Mouse (Mus musculus) MEL (cell line): ENCODE measurements around the gene Otogl. TPM values are rescaled to one million over a fixed set of nuclear protein-coding genes. Genes with fewer than 3 reads are reported as not detected.

Experiments used
- DNase-seq: peaks from one replicate; pipeline ENCODE4 v3.0.0; 2011; ENCODE audit warnings: low read depth, low spot score
- H3K27ac ChIP-seq: 2 replicates; pipeline ENCODE4 v1.5.1; 2012; ENCODE audit warnings: low read depth, mild to moderate bottlenecking, control low read depth, low read length, moderate library complexity; ENCODE audit not compliant: control insufficient read depth
- H3K27me3 ChIP-seq, 2 experiments: fragments of 150-350 bp in 1 of 2; sonication (generic) in 1 of 2; 2 replicates each; pipeline ENCODE4 v1.6.1; 2012; ENCODE audit warnings: low read length in 2 of 2, mild to moderate bottlenecking in 2 of 2, improper control_type of control experiment in 1 of 2, moderate library complexity in 1 of 2; ENCODE audit not compliant: insufficient read depth in 2 of 2, control insufficient read depth in 1 of 2
- H3K36me3 ChIP-seq, 2 experiments: 2 replicates each; pipeline ENCODE4 v1.6.1; 2012 to 2014; ENCODE audit warnings: low read length in 2 of 2, improper control_type of control experiment in 1 of 2, inconsistent platforms in 1 of 2, mild to moderate bottlenecking in 1 of 2; ENCODE audit not compliant: insufficient read depth in 2 of 2, control insufficient read depth in 1 of 2
- H3K4me1 ChIP-seq, 2 experiments: fragments of 150-350 bp in 1 of 2; sonication (generic) in 1 of 2; 2 replicates each; pipeline ENCODE4 v1.6.1; 2012; ENCODE audit warnings: low read length in 2 of 2, improper control_type of control experiment in 1 of 2, mild to moderate bottlenecking in 1 of 2; ENCODE audit not compliant: insufficient read depth in 2 of 2, control insufficient read depth in 1 of 2
- H3K4me3 ChIP-seq, 2 experiments: fragments of 150-350 bp in 1 of 2; sonication (generic) in 1 of 2; 2 replicates each; pipeline ENCODE4 v1.5.1; 2012; ENCODE audit warnings: low read depth in 2 of 2, low read length in 2 of 2, mild to moderate bottlenecking in 2 of 2, moderate library complexity in 2 of 2, control low read depth in 1 of 2, improper control_type of control experiment in 1 of 2; ENCODE audit not compliant: control insufficient read depth in 1 of 2, insufficient read depth in 1 of 2
- H3K79me2 ChIP-seq: 2 replicates; pipeline ENCODE4 v1.6.1; 2012; ENCODE audit warnings: mild to moderate bottlenecking, low read length, moderate library complexity; ENCODE audit not compliant: control insufficient read depth, poor library complexity, insufficient read depth
- H3K9ac ChIP-seq: 2 replicates; pipeline ENCODE4 v1.6.1; 2012; ENCODE audit warnings: low read depth, mild to moderate bottlenecking, control low read depth, low read length, moderate library complexity; ENCODE audit not compliant: control insufficient read depth, poor library complexity, severe bottlenecking
- H3K9me3 ChIP-seq: fragments of 150-350 bp; sonication (generic); replicated peaks from 2 replicates; pipeline ENCODE4 v1.6.1; 2012; ENCODE audit warnings: mild to moderate bottlenecking, low read length, improper control_type of control experiment, moderate library complexity; ENCODE audit not compliant: insufficient read depth
- CHD1 ChIP-seq: IDR thresholded peaks from 2 replicates; pipeline ENCODE4 v1.6.1; 2012; ENCODE audit warnings: low read depth, mild to moderate bottlenecking, inconsistent platforms, low read length, improper control_type of control experiment
- CTCF ChIP-seq, 3 experiments: IDR thresholded peaks in 2 of 3; conservative IDR thresholded peaks in 1 of 3; 2 replicates each; pipeline ENCODE4 v1.5.1; 2011 to 2012; ENCODE audit warnings: low read length in 3 of 3, low read depth in 2 of 3, mild to moderate bottlenecking in 2 of 3, improper control_type of control experiment in 1 of 3, inconsistent platforms in 1 of 3, mixed read lengths in 1 of 3, moderate library complexity in 1 of 3; ENCODE audit not compliant: control insufficient read depth in 1 of 3, insufficient read depth in 1 of 3, poor library complexity in 1 of 3, severe bottlenecking in 1 of 3
- E2F4 ChIP-seq: IDR thresholded peaks from 2 replicates; pipeline ENCODE4 v1.6.1; 2011; ENCODE audit warnings: low read depth, low read length, improper control_type of control experiment, borderline replicate concordance
- ETS1 ChIP-seq: IDR thresholded peaks from 2 replicates; pipeline ENCODE4 v1.6.1; 2012; ENCODE audit warnings: low read depth, mild to moderate bottlenecking, inconsistent platforms, low read length, improper control_type of control experiment, moderate library complexity
- GABPA ChIP-seq: IDR thresholded peaks from 2 replicates; pipeline ENCODE4 v1.6.1; 2012; ENCODE audit warnings: low read depth, mild to moderate bottlenecking, inconsistent platforms, low read length, improper control_type of control experiment, moderate library complexity
- HCFC1 ChIP-seq: IDR thresholded peaks from 2 replicates; pipeline ENCODE4 v1.6.1; 2012; ENCODE audit warnings: low read depth, mild to moderate bottlenecking, inconsistent platforms, low read length, improper control_type of control experiment, moderate library complexity
- MYC ChIP-seq: IDR thresholded peaks from 2 replicates; pipeline ENCODE4 v1.6.1; 2011; ENCODE audit warnings: low read depth, mild to moderate bottlenecking, low read length, improper control_type of control experiment, moderate library complexity
- NELFE ChIP-seq: IDR thresholded peaks from 2 replicates; pipeline ENCODE4 v1.6.1; 2011; ENCODE audit warnings: low read depth, low read length, improper control_type of control experiment
- SMC3 ChIP-seq: IDR thresholded peaks from 2 replicates; pipeline ENCODE4 v1.6.1; 2011; ENCODE audit warnings: low read depth, low read length, improper control_type of control experiment
- TBP ChIP-seq: IDR thresholded peaks from 2 replicates; pipeline ENCODE4 v1.8.0; 2011; ENCODE audit warnings: low read depth, low read length, improper control_type of control experiment
- USF2 ChIP-seq, 2 experiments: IDR thresholded peaks; 2 replicates each; pipeline ENCODE4 v1.6.1; 2011 to 2012; ENCODE audit warnings: improper control_type of control experiment in 2 of 2, low read length in 2 of 2, borderline replicate concordance in 1 of 2, inconsistent platforms in 1 of 2, low read depth in 1 of 2, mild to moderate bottlenecking in 1 of 2; ENCODE audit not compliant: insufficient read depth in 1 of 2
- ZMIZ1 ChIP-seq: IDR thresholded peaks from 2 replicates; pipeline ENCODE4 v1.6.1; 2012; ENCODE audit warnings: low read depth, mild to moderate bottlenecking, inconsistent platforms, low read length, improper control_type of control experiment, moderate library complexity
- ZNF384 ChIP-seq: IDR thresholded peaks from 2 replicates; pipeline ENCODE4 v1.6.1; 2012; ENCODE audit warnings: low read depth, mild to moderate bottlenecking, inconsistent platforms, low read length, improper control_type of control experiment
- polyA plus RNA-seq, 2 experiments: library from polyadenylated mRNA; stranded (reverse) in 1 of 2; unstranded in 1 of 2; fragments of >175 nt in 1 of 2; fragments of >200 nt in 1 of 2; gene quantifications; 2 replicates each; pipeline versions ENCODE4 v1.2.1 to v1.2.4; 2012; ENCODE audit warnings: low replicate concordance in 2 of 2, low read depth in 1 of 2; ENCODE audit not compliant: insufficient read length in 2 of 2, insufficient read depth in 1 of 2, missing spikeins in 1 of 2
- total RNA-seq: library from RNA; depleted of rRNA; stranded (reverse); fragments of 300-350 nt; gene quantifications from 2 replicates; pipeline ENCODE4 v1.2.3, GENCODE M21; 2012

Gene Otogl
- total and polyA plus RNA-seq, 3 experiments = not detected

- H3K4me3 ChIP-seq = no peak overlapping the region
- H3K9me3 ChIP-seq = no peaks in the 10 kb centered on the region
- H3K79me2 ChIP-seq = no peaks in the 10 kb centered on the region
- no peaks in the 10 kb centered on the region for H3K36me3 ChIP-seq
- no peak for TF ChIP-seq TBP
- TF ChIP-seq NELFE = no peak
- TF ChIP-seq CHD1 = no peak
- TF ChIP-seq GABPA = no peak
- TF ChIP-seq ETS1 = no peak
- no peak for TF ChIP-seq ZMIZ1
- no peak for TF ChIP-seq HCFC1
- H3K27me3 ChIP-seq = no peaks in the 10 kb centered on the region
- no peak overlapping the region for H3K9ac ChIP-seq
- no peaks in the 10 kb centered on the region for H3K4me1 ChIP-seq
- no peak for DNase-seq
- no peak overlapping the region for H3K27ac ChIP-seq
Measured at GRCm38 (mm10) chr10:107923860-107924259, 11.9 kb upstream of the Otogl start.

GRCm38 (mm10) chr10:107922750-107923149, 10.8 kb upstream of the Otogl start:
- Histone ChIP-seq H3K4me1 (no peaks in the 10 kb centered on the region), H3K36me3 (no peaks in the 10 kb centered on the region), H3K27ac (no peak overlapping the region), H3K79me2 (no peaks in the 10 kb centered on the region), H3K9ac (no peak overlapping the region), H3K9me3 (no peaks in the 10 kb centered on the region), H3K4me3 (no peak overlapping the region), H3K27me3 (no peaks in the 10 kb centered on the region)
- TF ChIP-seq CTCF (IDR thresholded peaks at IDR 0.05 in 2 of 3, conservative IDR thresholded peaks at IDR 0.05 in 1 of 3; ENCODE audit: control insufficient read depth in 1 of 3, insufficient read depth in 1 of 3, low read depth in 2 of 3, low read length in 3 of 3, poor library complexity in 1 of 3, severe bottlenecking in 1 of 3) = peak in 1 of 3 experiments; percentile 18; a peak in 1 of 6 replicates
- no peak for TF ChIP-seq USF2 (IDR thresholded peaks at IDR 0.05; ENCODE audit: borderline replicate concordance in 1 of 2, insufficient read depth in 1 of 2, low read depth in 1 of 2, low read length in 2 of 2)
- peak; percentile 34 for TF ChIP-seq SMC3
- peak; percentile 7 for DNase-seq

- H3K4me3 ChIP-seq = no peak overlapping the region
- no peak overlapping the region for H3K27ac ChIP-seq
- no peak for DNase-seq
- no peaks in the 10 kb centered on the region for H3K4me1 ChIP-seq
- H3K36me3 ChIP-seq = no peaks in the 10 kb centered on the region
- H3K9ac ChIP-seq = no peak overlapping the region
- H3K9me3 ChIP-seq = no peaks in the 10 kb centered on the region
- no peaks in the 10 kb centered on the region for H3K27me3 ChIP-seq
- TF ChIP-seq ZNF384 (no peak), E2F4 (no peak), MYC (no peak)
- TF ChIP-seq, all 39 proteins: peak for 0
- H3K79me2 ChIP-seq = no peaks in the 10 kb centered on the region
Measured at GRCm38 (mm10) chr10:107921549-107921948, 9.6 kb upstream of the Otogl start.
